Mouse (Mus musculus) thymus, adult 2 months (tissue): ENCODE results near the gene Thap4. TPM values are rescaled to one million over a fixed set of nuclear protein-coding genes. Genes with fewer than 3 reads are reported as not detected.

Experiments used
- DNase-seq: peaks from one replicate; pipeline ENCODE4 v3.0.0; 2021
- H3K27ac ChIP-seq: fragments of 200-500 bp; 2 replicates; pipeline ENCODE4 v1.5.1; 2012; ENCODE audit warnings: low read length, control low read depth; ENCODE audit not compliant: control insufficient read depth, insufficient read depth
- H3K27me3 ChIP-seq: fragments of 200-500 bp; 2 replicates; pipeline ENCODE4 v1.6.1; 2012; ENCODE audit warnings: mild to moderate bottlenecking, low read length, moderate library complexity, mixed read lengths; ENCODE audit not compliant: control insufficient read depth, insufficient read depth
- H3K36me3 ChIP-seq: fragments of 200-500 bp; 2 replicates; pipeline ENCODE4 v1.6.1; 2012; ENCODE audit warnings: mild to moderate bottlenecking, low read length, moderate library complexity; ENCODE audit not compliant: control insufficient read depth, insufficient read depth
- H3K4me1 ChIP-seq: fragments of 200-500 bp; replicated peaks from 2 replicates; pipeline ENCODE4 v1.6.1; 2012; ENCODE audit warnings: low read length; ENCODE audit not compliant: control insufficient read depth, insufficient read depth
- H3K4me3 ChIP-seq: fragments of 200-500 bp; 2 replicates; pipeline ENCODE4 v1.5.1; 2012; ENCODE audit warnings: mild to moderate bottlenecking, low read length, control low read depth, moderate library complexity; ENCODE audit not compliant: control insufficient read depth, insufficient read depth
- CTCF ChIP-seq: fragments of 200-500 bp; IDR thresholded peaks from 2 replicates; pipeline ENCODE4 v1.5.1; 2012; ENCODE audit warnings: mild to moderate bottlenecking, control low read depth, low read length, moderate library complexity, borderline replicate concordance; ENCODE audit not compliant: control insufficient read depth, poor library complexity, insufficient read depth; ENCODE audit errors: extremely low read depth
- POLR2A ChIP-seq: fragments of 200-500 bp; IDR thresholded peaks from 2 replicates; pipeline ENCODE4 v1.6.1; 2012; ENCODE audit warnings: mild to moderate bottlenecking, low read length, control low read depth, moderate library complexity; ENCODE audit not compliant: control insufficient read depth, poor library complexity, insufficient read depth; ENCODE audit errors: extremely low read depth
- WGBS: fragments of 180-500 bp; shearing (Covaris S2); methylation state at CpG from one replicate; pipeline ENCODE4 v1.1.7; 2018; 5-methylcytosine and 5-hydroxymethylcytosine counted together
- polyA plus RNA-seq: library from polyadenylated mRNA; depleted of rRNA; stranded (reverse); fragments of >200 nt; gene quantifications from 2 replicates; pipeline ENCODE4 v1.2.3, GENCODE M21; 2012

Gene Thap4
- polyA plus RNA-seq, 1 experiment: 34.5 TPM

DNA sequence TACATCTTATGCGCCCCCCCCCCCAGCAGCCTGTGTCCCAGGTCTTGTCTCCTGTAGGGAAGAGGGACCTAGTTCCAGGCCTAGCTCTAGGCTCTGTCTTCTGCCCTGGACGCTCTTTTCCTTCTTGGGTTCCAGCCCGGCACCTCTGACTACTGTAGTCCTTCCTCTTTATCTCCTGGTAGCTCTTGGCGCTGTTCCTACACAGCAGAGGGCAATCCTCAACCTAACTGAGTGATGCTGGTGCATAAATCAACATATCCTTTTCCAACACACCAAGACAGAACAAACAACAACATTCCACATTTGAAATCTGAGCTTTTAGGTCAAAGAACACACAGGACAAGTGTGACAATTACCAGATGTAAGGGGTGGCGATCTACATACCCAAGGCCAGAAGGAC is 8.5 kb downstream of the Thap4 start:
- H3K27me3 ChIP-seq: no peaks in the 10 kb centered on the region
- no peak overlapping the region for H3K27ac ChIP-seq
- no peak for DNase-seq
- WGBS: 98% methylated on average over 5 of the region's 5 CpGs
- no peak for TF ChIP-seq CTCF
- TF ChIP-seq POLR2A: no peak
- no peak overlapping the region for H3K4me3 ChIP-seq
- no peaks in the 10 kb centered on the region for H3K4me1 ChIP-seq
- peaks cover 6% of the 10 kb centered on the region for H3K36me3 ChIP-seq

GRCm38 (mm10) chr1:93742910-93743309 is 11.8 kb downstream of the Thap4 start:
- no peak overlapping the region for H3K4me3 ChIP-seq
- H3K27me3 ChIP-seq: no peaks in the 10 kb centered on the region
- H3K36me3 ChIP-seq: no peaks in the 10 kb centered on the region
- no peak overlapping the region for H3K27ac ChIP-seq
- H3K4me1 ChIP-seq: no peaks in the 10 kb centered on the region
- DNase-seq: peak; percentile 18
- TF ChIP-seq POLR2A (no peak), CTCF (no peak)

DNA sequence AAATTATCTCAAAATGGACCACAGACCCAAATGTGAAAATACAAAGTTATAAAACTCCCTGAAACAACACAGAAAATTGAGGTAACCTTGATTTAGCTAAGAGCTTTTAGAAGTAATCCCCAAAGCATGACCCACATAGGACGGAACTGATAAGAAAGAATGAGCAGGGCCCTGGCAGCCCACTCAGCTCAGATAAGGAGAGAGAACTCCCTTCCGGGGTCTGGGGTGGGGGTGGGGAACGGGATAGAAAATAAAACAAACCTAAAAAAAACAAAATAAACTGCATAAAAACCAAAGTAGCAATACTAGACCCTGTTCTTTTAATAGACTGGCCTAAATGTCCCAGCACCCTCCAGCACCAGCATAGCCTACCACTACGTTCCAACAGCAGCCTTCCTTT is 12.7 kb downstream of the Thap4 start:
- no peak for DNase-seq
- no peaks in the 10 kb centered on the region for H3K36me3 ChIP-seq
- no peak for TF ChIP-seq POLR2A
- TF ChIP-seq CTCF: no peak
- 96% methylated on average over 4 of the region's 4 CpGs for WGBS
- no peaks in the 10 kb centered on the region for H3K4me1 ChIP-seq
- no peak overlapping the region for H3K27ac ChIP-seq
- H3K27me3 ChIP-seq: no peaks in the 10 kb centered on the region
- no peak overlapping the region for H3K4me3 ChIP-seq

- no peaks in the 10 kb centered on the region for H3K27me3 ChIP-seq
- H3K36me3 ChIP-seq: no peaks in the 10 kb centered on the region
- TF ChIP-seq POLR2A (no peak), CTCF (no peak)
- no peak overlapping the region for H3K27ac ChIP-seq
- 97% methylated on average over 2 of the region's 2 CpGs for WGBS
- no peak overlapping the region for H3K4me3 ChIP-seq
- H3K4me1 ChIP-seq: no peaks in the 10 kb centered on the region
- DNase-seq: no peak
Measured at GRCm38 (mm10) chr1:93740671-93741070, 14.0 kb downstream of the Thap4 start.

DNA sequence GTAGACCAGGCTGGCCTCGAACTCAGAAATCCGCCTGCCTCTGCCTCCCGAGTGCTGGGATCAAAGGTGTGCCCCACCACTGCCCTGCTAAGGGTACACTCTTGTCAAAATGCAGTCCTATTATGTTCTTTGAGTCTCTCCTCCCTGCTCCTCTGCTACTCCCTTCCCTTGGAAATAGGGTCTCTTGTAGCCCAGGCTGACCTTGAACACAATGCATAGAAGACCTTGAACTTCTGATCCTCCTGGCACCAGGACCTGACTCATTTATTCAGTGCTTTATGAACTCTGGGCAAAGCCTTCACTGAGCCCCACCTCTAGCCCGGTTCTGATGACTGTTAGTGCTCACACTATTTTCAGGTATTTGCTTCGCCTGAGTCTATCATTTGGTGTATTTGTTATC is 17.0 kb downstream of the Thap4 start:
- no peaks in the 10 kb centered on the region for H3K36me3 ChIP-seq
- DNase-seq: no peak
- no peaks in the 10 kb centered on the region for H3K4me1 ChIP-seq
- no peak overlapping the region for H3K27ac ChIP-seq
- TF ChIP-seq CTCF (no peak), POLR2A (no peak)
- H3K4me3 ChIP-seq: no peak overlapping the region
- 95% methylated on average over 5 of the region's 5 CpGs for WGBS
- H3K27me3 ChIP-seq: no peaks in the 10 kb centered on the region

GRCm38 (mm10) chr1:93735859-93736258 is 18.8 kb downstream of the Thap4 start:
- TF ChIP-seq CTCF (no peak), POLR2A (no peak)
- H3K27ac ChIP-seq: no peak overlapping the region
- H3K4me1 ChIP-seq: no peaks in the 10 kb centered on the region
- H3K4me3 ChIP-seq: no peak overlapping the region
- no peaks in the 10 kb centered on the region for H3K36me3 ChIP-seq
- WGBS: 15% methylated on average over 3 of the region's 3 CpGs
- H3K27me3 ChIP-seq: no peaks in the 10 kb centered on the region
- no peak for DNase-seq

- no peaks in the 10 kb centered on the region for H3K27me3 ChIP-seq
- H3K27ac ChIP-seq: no peak overlapping the region
- H3K36me3 ChIP-seq: no peaks in the 10 kb centered on the region
- no peak for DNase-seq
- H3K4me1 ChIP-seq: no peaks in the 10 kb centered on the region
- TF ChIP-seq CTCF (no peak), POLR2A (no peak)
- 88% methylated on average over 3 of the region's 3 CpGs for WGBS
- no peak overlapping the region for H3K4me3 ChIP-seq
Measured at GRCm38 (mm10) chr1:93731880-93732281, 22.8 kb downstream of the Thap4 start.
